Mouse (Mus musculus) frontal cortex, adult 2 months (tissue): ENCODE measurements around the gene Hist2h3c2. TPM values are rescaled to one million over a fixed set of nuclear protein-coding genes. Genes with fewer than 3 reads are reported as not detected.
"Not testable (repeated sequence)": the region's sequence is repeated elsewhere in the genome, so short reads cannot be mapped to it uniquely, and the experiment has no call there.

Source experiments
- DNase-seq, 2 experiments: peaks; one replicate each; pipeline ENCODE4 v3.0.0; 2022; ENCODE audit warnings: low spot score in 1 of 2; ENCODE audit errors: extremely low spot score in 1 of 2
- polyA plus RNA-seq: library from polyadenylated mRNA; depleted of rRNA; stranded (reverse); fragments of >200 nt; gene quantifications from 2 replicates; pipeline ENCODE4 v1.2.3, GENCODE M21; 2012; rRNA removed

Gene Hist2h3c2
- polyA plus RNA-seq, 1 experiment, result 14.1 TPM

DNA sequence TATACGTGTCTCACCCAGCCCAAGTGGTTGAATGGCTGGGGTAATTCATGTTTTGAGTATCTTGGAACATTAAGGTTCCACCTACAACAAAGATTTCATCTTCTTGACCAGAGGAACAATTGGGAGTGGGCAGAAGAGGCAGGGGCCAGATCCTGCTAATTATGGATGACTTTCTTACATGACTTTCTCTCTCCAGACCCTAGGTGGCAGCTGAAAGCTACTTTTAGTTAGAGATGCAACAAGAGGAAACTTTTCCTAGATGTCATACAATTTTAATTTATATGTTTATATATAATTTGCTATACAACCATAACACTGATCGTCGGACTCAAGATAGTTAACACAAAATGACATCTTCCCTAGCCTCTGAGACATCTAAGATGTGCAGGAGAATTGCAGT lies 31.1 kb downstream of the Hist2h3c2 start:
- no peak for DNase-seq

DNA sequence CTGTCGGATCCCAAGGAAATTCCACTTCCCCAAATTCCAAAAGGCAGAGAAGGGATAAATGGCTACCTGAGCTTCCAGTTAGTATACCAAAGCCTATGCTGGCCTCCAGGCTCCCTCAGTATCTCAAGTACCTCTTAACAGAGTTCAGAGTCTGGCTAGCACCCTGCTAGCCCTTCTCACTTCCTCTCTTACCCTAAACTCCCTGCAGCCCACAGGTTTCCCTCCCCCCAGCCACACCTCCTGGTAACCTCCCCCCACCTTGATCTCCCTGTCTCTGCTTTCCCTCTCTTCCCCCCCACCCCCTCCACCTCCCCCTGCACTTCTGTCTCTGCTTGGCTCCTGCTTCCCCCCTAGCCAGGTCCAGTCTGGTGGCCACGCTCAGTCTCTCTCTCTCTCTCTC lies 39.2 kb downstream of the Hist2h3c2 start:
- DNase-seq, result no peak

DNA sequence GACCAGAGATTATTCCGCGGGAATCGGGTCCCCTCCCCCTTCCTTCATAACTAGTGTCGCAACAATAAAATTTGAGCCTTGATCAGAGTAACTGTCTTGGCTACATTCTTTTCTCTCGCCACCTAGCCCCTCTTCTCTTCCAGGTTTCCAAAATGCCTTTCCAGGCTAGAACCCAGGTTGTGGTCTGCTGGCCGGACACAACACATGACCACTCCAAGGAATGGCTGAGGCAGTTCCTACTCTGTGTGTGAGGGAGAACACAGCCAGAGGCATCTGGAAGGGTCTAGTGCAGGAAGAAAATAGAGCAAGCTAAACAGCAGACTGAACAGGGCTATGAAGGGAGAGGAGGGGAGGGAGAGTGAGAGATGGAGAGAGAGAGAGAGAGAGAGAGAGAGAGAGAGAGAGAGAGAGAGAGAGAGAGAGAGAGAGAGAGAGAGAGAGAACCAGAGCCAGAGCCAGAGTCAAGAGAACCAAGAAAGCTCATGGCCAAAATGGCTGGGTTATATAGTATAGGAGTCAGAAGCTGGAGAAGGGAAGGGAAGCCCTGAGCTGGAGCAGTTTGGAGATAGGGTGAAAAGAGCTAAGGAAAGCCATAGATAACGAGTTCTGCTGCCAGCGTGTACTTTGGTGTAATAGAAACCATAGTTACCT lies 40.2 kb downstream of the Hist2h3c2 start:
- not testable (repeated sequence) for DNase-seq

DNA sequence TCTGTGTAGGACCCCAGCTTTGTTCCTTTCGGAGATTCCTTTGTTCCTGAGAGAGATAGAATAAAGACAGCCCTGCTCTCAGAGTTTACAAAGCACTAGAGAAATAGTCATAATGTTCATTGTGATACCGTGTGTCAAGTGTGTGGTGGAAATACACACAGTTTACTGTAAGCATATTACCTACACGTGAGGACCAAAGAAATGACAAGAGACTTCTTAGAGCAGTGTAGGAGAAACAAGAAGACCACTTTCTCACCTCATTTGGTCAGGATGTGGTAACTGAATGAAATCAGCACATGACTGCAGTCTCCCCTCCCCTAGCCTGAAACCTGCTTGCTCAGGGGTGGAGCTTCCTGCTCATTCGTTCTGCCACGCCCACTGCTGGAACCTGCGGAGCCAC lies 40.7 kb downstream of the Hist2h3c2 start:
- no peak for DNase-seq

DNA sequence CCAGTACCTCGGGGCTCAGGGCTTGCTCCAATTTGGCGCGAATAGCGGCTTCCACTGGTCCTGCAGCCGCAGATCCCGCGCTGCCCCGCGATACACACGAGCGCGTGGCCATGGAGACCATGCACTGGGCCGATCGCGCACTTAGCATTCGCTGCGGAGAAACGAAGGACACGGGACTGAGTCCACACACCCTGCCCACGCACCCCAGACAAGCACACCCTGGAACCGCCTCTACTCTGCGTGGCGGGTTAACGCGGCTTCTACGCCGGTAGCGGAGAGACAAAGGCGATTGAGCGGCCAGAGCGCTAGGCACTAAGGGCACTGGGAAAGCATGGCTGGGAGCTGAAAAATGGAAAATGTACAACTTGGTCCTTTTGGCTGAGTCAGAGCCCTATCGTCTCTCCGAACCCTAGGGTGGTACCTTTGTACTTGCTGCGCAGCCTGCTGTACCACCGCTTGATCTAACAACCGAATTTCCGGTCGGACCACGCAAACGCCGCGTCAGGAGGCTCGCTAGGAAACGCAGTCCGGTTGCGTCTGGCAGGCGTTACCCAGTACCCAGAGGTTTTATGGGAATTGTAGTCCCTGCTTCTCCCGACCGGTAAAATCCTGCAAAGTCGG lies 41.7 kb downstream of the Hist2h3c2 start:
- DNase-seq, result peak; percentile 91 to 95

DNA sequence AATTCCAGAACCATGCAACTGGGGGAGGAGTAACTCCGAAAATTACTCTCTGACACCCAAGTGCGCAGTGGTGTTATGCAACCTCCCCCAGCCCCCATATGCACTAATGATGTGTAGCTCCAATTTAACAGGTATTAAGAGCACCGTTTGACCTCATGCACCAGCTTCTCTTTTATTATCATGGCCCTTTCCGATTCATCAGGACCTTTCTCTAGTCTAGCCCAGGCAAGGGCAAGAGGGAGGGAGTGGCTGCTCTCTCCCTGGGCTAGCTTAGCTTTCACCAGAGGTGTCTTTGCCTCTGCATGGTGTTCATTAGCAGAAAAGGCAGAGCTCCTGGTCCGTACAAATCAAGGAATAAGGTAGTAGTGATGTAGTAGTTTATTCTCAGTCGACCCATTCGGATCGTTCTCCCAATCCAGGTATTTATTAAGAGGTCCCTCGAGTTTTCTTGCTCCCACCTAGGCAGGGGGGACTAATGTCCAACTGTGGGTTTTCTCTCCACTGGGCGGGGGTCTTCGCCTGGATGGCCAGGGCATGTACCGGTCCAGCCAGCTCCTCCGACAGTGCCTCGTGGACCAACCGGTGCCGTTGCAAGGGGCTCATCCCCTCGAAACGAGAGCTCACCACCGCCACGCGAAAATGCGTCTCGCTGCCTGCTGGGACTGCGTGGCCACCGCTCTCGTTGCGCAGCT lies 42.3 kb downstream of the Hist2h3c2 start:
- peak in 1 of 2 experiments; percentile 48 for DNase-seq

DNA sequence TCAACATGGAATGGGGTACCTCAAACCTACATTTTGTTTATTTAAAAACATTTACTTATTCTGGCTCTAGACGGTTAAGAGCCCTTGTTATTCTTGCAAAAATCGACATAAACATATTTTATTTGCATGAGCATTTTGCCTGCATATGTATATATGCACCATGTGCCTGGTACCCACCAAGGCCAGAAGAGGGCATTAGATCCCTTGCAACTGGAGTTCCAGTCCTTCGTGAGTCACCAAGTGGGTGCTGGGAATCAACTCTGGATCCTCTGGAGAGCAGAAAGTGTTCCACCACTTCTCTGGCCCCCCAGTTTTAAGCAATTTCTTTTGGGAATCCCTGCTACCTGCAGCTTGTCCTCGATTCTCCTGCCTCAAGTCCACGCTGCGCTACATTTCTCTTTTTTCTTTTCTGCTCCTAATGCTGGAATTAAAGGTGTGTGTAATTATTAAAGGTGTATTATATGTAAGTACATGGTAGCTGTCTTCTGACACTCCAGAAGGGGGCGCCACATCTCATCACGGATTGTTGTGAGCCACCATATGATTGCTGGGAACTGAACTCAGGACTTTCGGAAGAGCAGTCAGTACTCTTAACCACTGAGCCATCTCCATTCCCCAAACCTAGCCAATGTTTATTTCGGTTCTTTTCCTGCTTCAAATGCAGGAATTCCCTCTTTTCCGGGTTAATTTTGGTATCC lies 43.2 kb downstream of the Hist2h3c2 start:
- DNase-seq, result no peak

DNA sequence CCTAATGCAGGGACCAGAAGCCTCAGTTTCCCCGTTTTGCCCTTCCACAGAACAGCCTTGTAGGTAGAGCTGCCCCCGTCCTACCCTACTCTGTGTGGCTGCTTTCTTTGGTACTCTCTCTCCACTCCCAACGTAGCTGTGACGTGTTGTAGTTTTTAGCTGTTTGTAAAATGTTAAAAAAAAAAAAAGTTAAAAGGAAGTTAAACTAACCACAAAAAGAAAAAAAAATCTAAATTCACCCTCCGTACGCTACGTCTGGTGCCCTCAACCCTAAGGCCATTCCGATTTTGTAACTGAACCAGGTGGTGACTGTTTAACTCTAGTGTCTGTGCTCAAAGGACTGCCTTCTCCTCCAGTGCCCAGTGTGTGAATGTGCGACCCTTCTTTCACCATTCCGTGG lies 44.0 kb downstream of the Hist2h3c2 start:
- no peak for DNase-seq

DNA sequence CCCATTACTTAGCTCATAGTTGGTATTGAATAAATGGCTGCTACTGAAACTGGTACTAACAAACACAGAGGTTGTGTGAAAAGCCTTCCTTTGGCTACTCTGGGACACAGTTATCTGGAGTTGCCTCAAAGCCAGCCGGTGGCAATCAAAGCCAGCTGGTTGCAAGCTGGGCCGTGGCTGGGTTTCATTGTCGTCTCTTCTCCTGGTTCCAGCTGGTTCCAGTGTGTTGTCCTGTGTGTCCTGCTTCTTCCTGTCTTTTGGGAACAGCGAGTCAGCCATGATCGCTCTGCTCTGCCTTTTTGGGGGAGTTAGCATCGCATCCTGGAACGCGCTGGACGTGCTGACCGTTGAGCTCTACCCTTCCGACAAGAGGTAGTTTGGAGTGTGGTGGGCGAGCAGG lies 46.0 kb downstream of the Hist2h3c2 start:
- DNase-seq, result no peak

Other genes starting within 250 kb of the Hist2h3c2 start
- gene Plekho1, start 243.1 kb downstream of the Hist2h3c2 start, polyA plus RNA-seq, result 131 and 156 TPM in 2 replicates
- gene Vps45, start 180.7 kb downstream of the Hist2h3c2 start, polyA plus RNA-seq, result 32.7 and 33.0 TPM in 2 replicates
- 16.2 and 17.6 TPM in 2 replicates for gene Otud7b, start 134.6 kb downstream of the Hist2h3c2 start, polyA plus RNA-seq
- gene Mtmr11, start 77.1 kb downstream of the Hist2h3c2 start, polyA plus RNA-seq, result 21.3 and 25.7 TPM in 2 replicates
- 56.5 and 61.5 TPM in 2 replicates for gene Sf3b4, start 66.8 kb downstream of the Hist2h3c2 start, polyA plus RNA-seq
- 309 and 315 TPM in 2 replicates for gene Sv2a, start 58.0 kb downstream of the Hist2h3c2 start, polyA plus RNA-seq
- 34.8 and 36.6 TPM in 2 replicates for gene Bola1, start 19.4 kb downstream of the Hist2h3c2 start, polyA plus RNA-seq
- 0.71 and 2.0 TPM in 2 replicates for gene Hist2h2ab, start 19.3 kb downstream of the Hist2h3c2 start, polyA plus RNA-seq
- gene Hist2h2ac, start 18.2 kb downstream of the Hist2h3c2 start, polyA plus RNA-seq, result 0.80 and 1.9 TPM in 2 replicates
- 10.5 and 12.2 TPM in 2 replicates for gene Hist2h2be, start 18.0 kb downstream of the Hist2h3c2 start, polyA plus RNA-seq
- 6.9 TPM in 1 of 2 replicates, not detected in the other for gene Hist2h2aa2, start 1.1 kb upstream of the Hist2h3c2 start, polyA plus RNA-seq
- gene Hist2h2aa1, start 6.4 kb upstream of the Hist2h3c2 start, polyA plus RNA-seq, result 146 and 222 TPM in 2 replicates
- not detected in 2 replicates for gene Hist2h3c1, start 7.6 kb upstream of the Hist2h3c2 start, polyA plus RNA-seq
- 3.3 and 3.9 TPM in 2 replicates for gene Hist2h4, start 24.2 kb upstream of the Hist2h3c2 start, polyA plus RNA-seq
- 7.3 and 8.1 TPM in 2 replicates for gene Hist2h3b, start 29.5 kb upstream of the Hist2h3c2 start, polyA plus RNA-seq
- gene Hist2h2bb, start 30.6 kb upstream of the Hist2h3c2 start, polyA plus RNA-seq, result 1.3 and 2.0 TPM in 2 replicates
- gene Fcgr1, start 54.8 kb upstream of the Hist2h3c2 start, polyA plus RNA-seq, result 3.0 and 4.8 TPM in 2 replicates
- not detected in 2 replicates for gene BC107364, start 213.2 kb upstream of the Hist2h3c2 start, polyA plus RNA-seq